Mouse (Mus musculus) E14TG2a.4 (cell line): ENCODE results near the gene Rabep2.

ENCODE experiments used
- H3K27me3 ChIP-seq: 2 replicates; pipeline ENCODE4 v1.6.1; 2014; ENCODE audit warnings: low read length, control low read depth; ENCODE audit not compliant: insufficient read depth
- H3K36me3 ChIP-seq: 2 replicates; pipeline ENCODE4 v1.6.1; 2014; ENCODE audit warnings: low read length, control low read depth; ENCODE audit not compliant: insufficient read depth
- H3K4me1 ChIP-seq: replicated peaks from 2 replicates; pipeline ENCODE4 v1.6.1; 2014; ENCODE audit warnings: low read depth, low read length, control low read depth
- H3K4me3 ChIP-seq: replicated peaks from 2 replicates; pipeline ENCODE4 v1.5.1; 2014; ENCODE audit warnings: mild to moderate bottlenecking, low read length
- H3K9me3 ChIP-seq: 2 replicates; pipeline ENCODE4 v1.6.1; 2014; ENCODE audit warnings: low read length, control low read depth
- CTCF ChIP-seq: conservative IDR thresholded peaks from 2 replicates; pipeline ENCODE4 v1.5.1; 2014; ENCODE audit warnings: low read length
- NANOG ChIP-seq: IDR thresholded peaks from 2 replicates; pipeline ENCODE4 v1.6.1; 2014; ENCODE audit warnings: borderline replicate concordance, low read length, mixed read lengths
- POU5F1 ChIP-seq: IDR thresholded peaks from 2 replicates; pipeline ENCODE4 v1.6.1; 2014; ENCODE audit warnings: low read length, borderline replicate concordance

Gene Rabep2

GRCm38 (mm10) chr7:126427323-126427860 lies 1.2 kb upstream of the Rabep2 start:
- H3K27me3 ChIP-seq, result peaks cover 8% of the 10 kb centered on the region
- peaks cover 27% of the 10 kb centered on the region for H3K36me3 ChIP-seq
- H3K4me3 ChIP-seq, result no peak overlapping the region
- TF ChIP-seq CTCF (no peak), POU5F1 (no peak), NANOG (no peak)
- H3K9me3 ChIP-seq, result no peaks in the 10 kb centered on the region
- peaks cover 25% of the 10 kb centered on the region for H3K4me1 ChIP-seq

GRCm38 (mm10) chr7:126428154-126428553 lies 405 bp upstream of the Rabep2 start:
- TF ChIP-seq POU5F1 (no peak), CTCF (no peak), NANOG (no peak)
- Histone ChIP-seq H3K27me3 (peaks cover 8% of the 10 kb centered on the region), H3K36me3 (peaks cover 33% of the 10 kb centered on the region), H3K9me3 (no peaks in the 10 kb centered on the region), H3K4me1 (peaks cover 25% of the 10 kb centered on the region), H3K4me3 (peak overlapping the region; percentile 86)

GRCm38 (mm10) chr7:126429503-126429898 lies 942 bp downstream of the Rabep2 start:
- Histone ChIP-seq H3K27me3 (peaks cover 8% of the 10 kb centered on the region), H3K4me1 (peaks cover 26% of the 10 kb centered on the region), H3K9me3 (no peaks in the 10 kb centered on the region), H3K4me3 (peak overlapping the region; percentile 86), H3K36me3 (peaks cover 46% of the 10 kb centered on the region)
- TF ChIP-seq CTCF, result no peak
- TF ChIP-seq POU5F1, result no peak
- no peak for TF ChIP-seq NANOG

GRCm38 (mm10) chr7:126430167-126430566 lies 1.6 kb downstream of the Rabep2 start:
- H3K4me1 ChIP-seq, result peaks cover 32% of the 10 kb centered on the region
- H3K27me3 ChIP-seq, result peaks cover 8% of the 10 kb centered on the region
- no peak overlapping the region; the same call in 1 of the 2 replicates for H3K4me3 ChIP-seq
- H3K9me3 ChIP-seq, result no peaks in the 10 kb centered on the region
- TF ChIP-seq POU5F1 (no peak), CTCF (no peak), NANOG (no peak)
- peaks cover 51% of the 10 kb centered on the region for H3K36me3 ChIP-seq

- peaks cover 49% of the 10 kb centered on the region for H3K4me1 ChIP-seq
- H3K9me3 ChIP-seq, result no peaks in the 10 kb centered on the region
- TF ChIP-seq POU5F1 (no peak), NANOG (no peak), CTCF (no peak)
- no peak overlapping the region for H3K4me3 ChIP-seq
- H3K36me3 ChIP-seq, result peaks cover 63% of the 10 kb centered on the region
- H3K27me3 ChIP-seq, result no peaks in the 10 kb centered on the region
These were observed 6.2 kb downstream of the Rabep2 start for GRCm38 (mm10) chr7:126434726-126435125.

GRCm38 (mm10) chr7:126435801-126436200 lies 7.2 kb downstream of the Rabep2 start:
- peaks cover 49% of the 10 kb centered on the region for H3K4me1 ChIP-seq
- H3K9me3 ChIP-seq, result no peaks in the 10 kb centered on the region
- peaks cover 61% of the 10 kb centered on the region for H3K36me3 ChIP-seq
- no peak for TF ChIP-seq CTCF
- 0 out of 2 replicates have a peak, but pooled peaks have one; percentile 12 for TF ChIP-seq NANOG
- no peak for TF ChIP-seq POU5F1
- H3K4me3 ChIP-seq, result peak overlapping the region; percentile 41
- no peaks in the 10 kb centered on the region for H3K27me3 ChIP-seq

GRCm38 (mm10) chr7:126436851-126437250 lies 8.3 kb downstream of the Rabep2 start:
- H3K9me3 ChIP-seq, result no peaks in the 10 kb centered on the region
- TF ChIP-seq CTCF (peak; percentile 94), POU5F1 (no peak), NANOG (no peak)

GRCm38 (mm10) chr7:126440134-126440533 lies 11.6 kb downstream of the Rabep2 start:
- no peaks in the 10 kb centered on the region for H3K9me3 ChIP-seq
- peaks cover 59% of the 10 kb centered on the region for H3K36me3 ChIP-seq
- H3K4me3 ChIP-seq, result no peak overlapping the region
- peaks cover 44% of the 10 kb centered on the region for H3K4me1 ChIP-seq
- no peaks in the 10 kb centered on the region for H3K27me3 ChIP-seq
- no peak for TF ChIP-seq CTCF
- no peak for TF ChIP-seq NANOG
- no peak for TF ChIP-seq POU5F1

More at GRCm38 (mm10) chr7:126436851-126437250, 8.3 kb downstream of the Rabep2 start:
- H3K4me1 ChIP-seq, result peaks cover 49% of the 10 kb centered on the region
- H3K4me3 ChIP-seq, result no peak overlapping the region
- H3K36me3 ChIP-seq, result peaks cover 60% of the 10 kb centered on the region
- H3K27me3 ChIP-seq, result no peaks in the 10 kb centered on the region

- Histone ChIP-seq H3K4me3 (no peak overlapping the region), H3K27me3 (no peaks in the 10 kb centered on the region), H3K4me1 (peaks cover 35% of the 10 kb centered on the region), H3K36me3 (peaks cover 64% of the 10 kb centered on the region), H3K9me3 (no peaks in the 10 kb centered on the region)
- no peak for TF ChIP-seq CTCF
These were observed 15.4 kb downstream of the Rabep2 start for GRCm38 (mm10) chr7:126443997-126444396.
